9 mouse cellular contexts compared by ENCODE assay signal in the genomic region with DNA sequence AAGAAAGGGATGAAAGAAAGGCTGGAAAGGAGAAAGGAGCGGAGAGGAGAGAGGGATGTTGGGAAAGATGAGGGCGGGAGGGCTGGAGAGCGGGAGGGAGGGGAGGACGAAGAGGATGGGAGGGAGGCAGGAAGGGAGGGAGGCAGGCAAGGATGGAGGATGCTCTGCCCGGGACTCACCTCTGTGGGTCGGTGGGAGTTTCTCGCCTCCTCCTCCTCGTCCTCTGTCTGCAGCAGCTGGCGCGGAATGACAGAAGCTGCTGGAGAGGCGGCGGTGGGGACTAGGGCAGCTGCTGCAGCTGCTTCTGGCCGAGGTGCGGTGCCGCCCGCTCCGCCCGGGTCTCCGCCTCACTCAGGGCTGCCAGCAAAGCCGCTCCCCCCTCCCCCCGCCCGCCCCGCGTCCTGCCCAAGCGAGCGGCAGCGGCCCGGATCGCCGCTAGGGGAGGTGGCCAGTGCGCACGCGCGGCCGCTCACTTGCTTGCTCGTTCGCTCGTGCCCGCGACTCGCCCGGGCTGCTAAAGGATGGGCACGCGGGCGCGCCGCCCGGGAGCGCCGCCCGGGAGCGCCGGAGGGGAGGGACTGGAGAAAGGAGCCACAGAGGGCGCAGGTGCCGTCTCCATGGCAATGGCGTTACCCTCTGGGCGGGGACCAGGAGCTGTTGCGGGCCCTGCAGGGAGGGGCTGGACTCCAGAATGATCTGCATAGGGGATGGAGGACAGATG. TPM values are rescaled to one million over a fixed set of nuclear protein-coding genes. Genes with fewer than 3 reads are reported as not detected.
DNase-seq lines count a peak whose midpoint lies in the region; ATAC-seq and TF ChIP-seq lines count a peak whose summit lies in the region.
"Had no signal": no experiment of that assay in that cellular context is flagged by ENCODE, and none has a peak within 500 bp of the region (broad histone marks: within the 10 kb centered on the region; RNA-seq: fewer than 3 reads in every experiment).

TSS of gene Ctnna2 (minus strand) at position 459 of the 721 bp plus-strand sequence.

- H3K4me3 ChIP-seq in embryonic fibroblast, embryonic 13.5 days (ENCODE audit: insufficient read depth, low read length) = peak within 1 kb of the TSS; percentile 49
- peak within 1 kb of the TSS; percentile 55 for H3K4me3 ChIP-seq in heart, embryonic 15.5 days
- H3K4me3 ChIP-seq in kidney, postnatal 0 days (replicated peaks; ENCODE audit: low read depth, low read length) = peak within 1 kb of the TSS; percentile 34
- peak within 1 kb of the TSS; percentile 46 for H3K4me3 ChIP-seq in limb, embryonic 14.5 days (replicated peaks; ENCODE audit: low read length)
- peak within 1 kb of the TSS; percentile 55 for H3K4me3 ChIP-seq in neural tube, embryonic 11.5 days (ENCODE audit: low read depth, low read length)

- under 1% methylated on average over 41 of the region's 58 CpGs for WGBS in heart, embryonic 15.5 days
- 0% methylated on average over 29 of the region's 58 CpGs for WGBS in kidney, postnatal 0 days
- 1% methylated on average over 20 of the region's 58 CpGs for whole genome bisulfite sequencing in limb, embryonic 14.5 days
- WGBS in neural tube, embryonic 11.5 days = under 1% methylated on average over 42 of the region's 58 CpGs

- no peaks in the 10 kb centered on the region for H3K4me1 ChIP-seq in embryonic fibroblast, embryonic 13.5 days (ENCODE audit: control insufficient read depth, insufficient read depth, low read length)
- H3K4me1 ChIP-seq in heart, embryonic 15.5 days (replicated peaks) = peaks cover 8% of the 10 kb centered on the region; the same call in 1 of the 2 replicates
- H3K4me1 ChIP-seq in kidney, postnatal 0 days (replicated peaks; ENCODE audit: insufficient read depth, low read length) = no peaks in the 10 kb centered on the region
- no peaks in the 10 kb centered on the region for H3K4me1 ChIP-seq in limb, embryonic 14.5 days (ENCODE audit: control insufficient read depth, insufficient read depth, low read length)
- H3K4me1 ChIP-seq in neural tube, embryonic 11.5 days (ENCODE audit: control insufficient read depth, insufficient read depth, low read length) = peaks cover 2% of the 10 kb centered on the region; the same call in 1 of the 2 replicates

- no peak for TF ChIP-seq POLR2A in embryonic fibroblast, embryonic 13.5 days (IDR thresholded peaks at IDR 0.05; ENCODE audit: low read depth, low read length)
- no peak for TF ChIP-seq POLR2A in limb, embryonic 14.5 days (IDR thresholded peaks at IDR 0.05; ENCODE audit: borderline replicate concordance, extremely low read depth, insufficient read depth, insufficient read length)

- peak; percentile 1 for DNase-seq in CD4-positive, CD25-positive, alpha-beta regulatory T cell, adult 2 months (ENCODE audit: low read depth, low spot score)
- peak; percentile 36 for DNase-seq in kidney, postnatal 0 days (ENCODE audit: low spot score)
- DNase-seq in limb, embryonic 14.5 days (ENCODE audit: low spot score) = peak; percentile 75
- peak; percentile 96 for DNase-seq in neural tube, embryonic 11.5 days (ENCODE audit: low spot score)
- peak; percentile 88 for DNase-seq in testis, postnatal 14 days (ENCODE audit: low spot score)

- peak within 1 kb of the TSS; percentile 87 for H3K4me2 ChIP-seq in heart, embryonic 15.5 days
- H3K4me2 ChIP-seq in kidney, postnatal 0 days (ENCODE audit: low read length) = peak within 1 kb of the TSS; percentile 78
- peak within 1 kb of the TSS; percentile 77 for H3K4me2 ChIP-seq in limb, embryonic 14.5 days (replicated peaks; ENCODE audit: low read depth, low read length, severe bottlenecking)
- H3K4me2 ChIP-seq in neural tube, embryonic 11.5 days (ENCODE audit: low read depth) = peak within 1 kb of the TSS; percentile 62

- no peak for ATAC-seq in CD4-positive, CD25-positive, alpha-beta regulatory T cell, adult 4 months
- ATAC-seq in heart, embryonic 15.5 days (replicated peaks; ENCODE audit: insufficient number of reproducible peaks, insufficient read depth, low FRiP score, low read depth) = peak; percentile 79
- ATAC-seq in kidney, postnatal 0 days (replicated peaks; ENCODE audit: low FRiP score, low read depth) = peak; percentile 90
- peak; percentile 89 for ATAC-seq in limb, embryonic 14.5 days (ENCODE audit: low FRiP score, low read depth)
- peak; percentile 97 for ATAC-seq in neural tube, embryonic 11.5 days (ENCODE audit: insufficient read depth, low FRiP score, low TSS enrichment)

- TF ChIP-seq CTCF in embryonic fibroblast, embryonic 13.5 days (IDR thresholded peaks at IDR 0.05; ENCODE audit: borderline replicate concordance, insufficient read depth, low read length) = no peak
- peak; percentile 34; the same call in 1 of the 2 replicates for TF ChIP-seq CTCF in kidney, postnatal 0 days (IDR thresholded peaks at IDR 0.05; ENCODE audit: low read depth)

- H3K27me3 ChIP-seq in heart, embryonic 15.5 days = peaks cover 11% of the 10 kb centered on the region
- H3K27me3 ChIP-seq in kidney, postnatal 0 days (ENCODE audit: insufficient read depth, low read length) = no peaks in the 10 kb centered on the region
- no peaks in the 10 kb centered on the region for H3K27me3 ChIP-seq in limb, embryonic 14.5 days (ENCODE audit: control insufficient read depth, insufficient read depth, low read length)
- no peaks in the 10 kb centered on the region for H3K27me3 ChIP-seq in neural tube, embryonic 11.5 days (ENCODE audit: control insufficient read depth, insufficient read depth, low read length)

- H3K27ac ChIP-seq in embryonic fibroblast, embryonic 13.5 days (ENCODE audit: insufficient read depth, low read length) = no peak within 1 kb of the TSS
- no peak within 1 kb of the TSS for H3K27ac ChIP-seq in heart, embryonic 15.5 days
- no peak within 1 kb of the TSS for H3K27ac ChIP-seq in kidney, postnatal 0 days
- H3K27ac ChIP-seq in limb, embryonic 14.5 days (replicated peaks; ENCODE audit: low read depth, low read length) = no peak within 1 kb of the TSS
- H3K27ac ChIP-seq in neural tube, embryonic 11.5 days (ENCODE audit: low read depth, low read length) = peak within 1 kb of the TSS; percentile 88

- no peak within 1 kb of the TSS for H3K9ac ChIP-seq in heart, embryonic 15.5 days
- H3K9ac ChIP-seq in kidney, postnatal 0 days (ENCODE audit: low read depth, low read length) = no peak within 1 kb of the TSS
- H3K9ac ChIP-seq in limb, embryonic 14.5 days (ENCODE audit: low read depth, low read length, severe bottlenecking) = 0 out of 2 replicates have a peak within 1 kb of the TSS, but pooled peaks have one; percentile 44
- peak within 1 kb of the TSS; percentile 68 for H3K9ac ChIP-seq in neural tube, embryonic 11.5 days (ENCODE audit: low read length)

- no peaks in the 10 kb centered on the region for H3K9me3 ChIP-seq in heart, embryonic 15.5 days (replicated peaks)
- no peaks in the 10 kb centered on the region for H3K9me3 ChIP-seq in kidney, postnatal 0 days (replicated peaks; ENCODE audit: low read length)
- no peaks in the 10 kb centered on the region for H3K9me3 ChIP-seq in limb, embryonic 14.5 days (ENCODE audit: control insufficient read depth, low read length)
- no peaks in the 10 kb centered on the region for H3K9me3 ChIP-seq in neural tube, embryonic 11.5 days (ENCODE audit: control insufficient read depth, low read length)

- H3K36me3 ChIP-seq in heart, embryonic 15.5 days = no peaks in the 10 kb centered on the region
- H3K36me3 ChIP-seq in kidney, postnatal 0 days (ENCODE audit: insufficient read depth, low read length) = no peaks in the 10 kb centered on the region
- no peaks in the 10 kb centered on the region for H3K36me3 ChIP-seq in limb, embryonic 14.5 days (ENCODE audit: control insufficient read depth, insufficient read depth, low read length)
- no peaks in the 10 kb centered on the region for H3K36me3 ChIP-seq in neural tube, embryonic 11.5 days (ENCODE audit: control insufficient read depth, insufficient read depth, low read length)

RNA-seq across cellular contexts. Expression of gene Ctnna2, which starts in this region (rescaled TPM):
- not detected for polyA plus RNA-seq in CD4-positive, CD25-positive, alpha-beta regulatory T cell, adult 4 months (2017; shearing (Covaris generic))
- 4.1 and 7.5 TPM in 2 replicates for polyA plus RNA-seq in embryonic fibroblast, embryonic 13.5 days (2011; ENCODE audit: insufficient read length, low read depth, missing spikeins)
- polyA plus RNA-seq in heart, embryonic 15.5 days (2015; fragmentation: Nextera tagmentation; extraction: Ambion mirVana) = 1.6 and 2.5 TPM in 2 replicates
- polyA plus RNA-seq in kidney, postnatal 0 days (2015; fragmentation: Nextera tagmentation; extraction: Ambion mirVana) = 0.16 and 0.22 TPM in 2 replicates
- polyA plus RNA-seq in limb, embryonic 14.5 days (2012; rRNA removed) = 1.7 and 2.7 TPM in 2 replicates
- polyA plus RNA-seq in limb, embryonic 14.5 days (2014; fragmentation: Nextera tagmentation; extraction: Ambion mirVana) = 1.7 and 1.9 TPM in 2 replicates
- 48.4 and 54.7 TPM in 2 replicates for polyA plus RNA-seq in neural tube, embryonic 11.5 days (2014; fragmentation: Nextera tagmentation; extraction: Ambion mirVana)
- polyA plus RNA-seq: liver, adult 2 months had no signal

Comparison
In these comparisons a context has a peak if more than half of its experiments do, and no peak if none do; other contexts are left out.
1. Peak in DNase-seq, ATAC-seq, H3K4me3 ChIP-seq and H3K4me2 ChIP-seq in kidney, postnatal 0 days; RNA of the gene not detected or under 1 TPM.
2. DNase-seq: peak in every context shown above with its lines; median percentile 96 in neural tube, embryonic 11.5 days; 88 in testis, postnatal 14 days; 75 in limb, embryonic 14.5 days; 36 in kidney, postnatal 0 days; 1 in CD4-positive, CD25-positive, alpha-beta regulatory T cell, adult 2 months.
3. H3K9ac ChIP-seq: peak in limb, embryonic 14.5 days (single experiment) and neural tube, embryonic 11.5 days (single experiment); none in heart, embryonic 15.5 days (single experiment) and kidney, postnatal 0 days (single experiment).
4. Peak in every context shown above with its lines, with median percentiles within 50 percentile points of each other: H3K4me3 ChIP-seq and H3K4me2 ChIP-seq.